Mouse (Mus musculus) liver, adult 2 months (tissue): ENCODE data around the gene Igll1.

Experiments
- CTCF ChIP-seq: fragments of 200-500 bp; IDR thresholded peaks from 2 replicates; pipeline ENCODE4 v1.5.1; 2011; ENCODE audit warnings: low read depth, low read length, control low read depth
- POLR2A ChIP-seq: fragments of 200-500 bp; IDR thresholded peaks from 2 replicates; pipeline ENCODE4 v1.6.1; 2011; ENCODE audit warnings: low read length, control low read depth; ENCODE audit not compliant: insufficient read depth; ENCODE audit errors: extremely low read depth

GRCm38 (mm10) chr16:16865217-16865616 lies 1.4 kb upstream of the Igll1 start:
- no peak for TF ChIP-seq CTCF
- TF ChIP-seq POLR2A, result no peak
